Mouse (Mus musculus) heart, embryonic 14.5 days (tissue): ENCODE data around the gene Pink1. TPM values are rescaled to one million over a fixed set of nuclear protein-coding genes. Genes with fewer than 3 reads are reported as not detected.

ENCODE experiments used
- ATAC-seq: fragments of 200-750 bp; cut with Nextera tagmentation; 2 replicates; pipeline ENCODE4 v1.8.0; 2017; ENCODE audit warnings: low read depth, moderate TSS enrichment; ENCODE audit not compliant: insufficient number of reproducible peaks, insufficient read depth, low FRiP score
- H3K27ac ChIP-seq, 2 experiments: fragments of 200-500 bp in 1 of 2; fragments of 300-500 bp in 1 of 2; sonication (generic) in 1 of 2; replicated peaks in 1 of 2; 2 replicates each; pipeline ENCODE4 v1.5.1; 2012 to 2014; ENCODE audit warnings: low read depth in 2 of 2, low read length in 2 of 2, control low read depth in 1 of 2, mild to moderate bottlenecking in 1 of 2, mixed read lengths in 1 of 2; ENCODE audit not compliant: control insufficient read depth in 1 of 2, insufficient read depth in 1 of 2
- H3K27me3 ChIP-seq: fragments of 300-500 bp; sonication (generic); 2 replicates; pipeline ENCODE4 v1.6.1; 2014; ENCODE audit warnings: mild to moderate bottlenecking, low read length, control low read depth; ENCODE audit not compliant: control insufficient read depth, insufficient read depth
- H3K36me3 ChIP-seq: fragments of 300-500 bp; sonication (generic); 2 replicates; pipeline ENCODE4 v1.6.1; 2014; ENCODE audit warnings: mild to moderate bottlenecking, control low read depth, low read length, mixed read lengths; ENCODE audit not compliant: control insufficient read depth, insufficient read depth
- H3K4me1 ChIP-seq, 2 experiments: fragments of 200-500 bp in 1 of 2; fragments of 300-500 bp in 1 of 2; sonication (generic) in 1 of 2; 2 replicates each; pipeline ENCODE4 v1.6.1; 2012 to 2014; ENCODE audit warnings: low read length in 2 of 2, control low read depth in 1 of 2, mixed read lengths in 1 of 2; ENCODE audit not compliant: control insufficient read depth in 2 of 2, insufficient read depth in 2 of 2
- H3K4me2 ChIP-seq: fragments of 300-500 bp; sonication (generic); 2 replicates; pipeline ENCODE4 v1.6.1; 2014; ENCODE audit warnings: mild to moderate bottlenecking, low read length
- H3K4me3 ChIP-seq, 2 experiments: fragments of 200-500 bp in 1 of 2; fragments of 300-500 bp in 1 of 2; sonication (generic) in 1 of 2; 2 replicates each; pipeline ENCODE4 v1.5.1; 2012 to 2014; ENCODE audit warnings: low read length in 2 of 2, mild to moderate bottlenecking in 2 of 2, control low read depth in 1 of 2, low read depth in 1 of 2, moderate library complexity in 1 of 2; ENCODE audit not compliant: control insufficient read depth in 1 of 2, insufficient read depth in 1 of 2
- H3K9ac ChIP-seq: fragments of 300-500 bp; sonication (generic); 2 replicates; pipeline ENCODE4 v1.6.1; 2014; ENCODE audit warnings: mild to moderate bottlenecking, low read length
- H3K9me3 ChIP-seq: fragments of 300-500 bp; sonication (generic); 2 replicates; pipeline ENCODE4 v1.6.1; 2016; ENCODE audit warnings: low read length, control low read depth; ENCODE audit not compliant: control insufficient read depth
- WGBS: fragments of 180-500 bp; shearing (Covaris S2); extraction: QIAGEN DNeasy Blood & Tissue Kit; methylation state at CpG from one replicate; pipeline ENCODE4 v1.1.7; 2014; 5-methylcytosine and 5-hydroxymethylcytosine counted together
- polyA plus RNA-seq: library from polyadenylated mRNA; unstranded; fragments of >200 nt; fragmentation: Nextera tagmentation; extraction: Ambion mirVana; gene quantifications from 2 replicates; pipeline ENCODE4 v1.2.1, GENCODE M21; 2014

Pink1 gene
- polyA plus RNA-seq, 1 experiment from 2014 or later = 50.9 TPM

- Histone ChIP-seq H3K27ac (no peak overlapping the region), H3K9ac (no peak overlapping the region), H3K4me3 (no peak overlapping the region), H3K4me1 (peaks cover 0 to 5% of the 10 kb centered on the region in 2 experiments; a peak in 1 of 4 replicates), H3K27me3 (no peaks in the 10 kb centered on the region; the same call in 1 of the 2 replicates), H3K4me2 (no peak overlapping the region), H3K9me3 (no peaks in the 10 kb centered on the region), H3K36me3 (no peaks in the 10 kb centered on the region)
- no peak for ATAC-seq
- WGBS = 85% methylated on average over 7 of the region's 7 CpGs
Observed at GRCm38 (mm10) chr4:138362883-138363282, 36.8 kb upstream of the Pink1 start.

- Histone ChIP-seq H3K4me1 (no peaks in the 10 kb centered on the region; a peak in 1 of 4 replicates), H3K4me2 (no peak overlapping the region), H3K9ac (0 out of 2 replicates have a peak overlapping the region, but pooled peaks have one; percentile 11), H3K4me3 (no peak overlapping the region), H3K27me3 (no peaks in the 10 kb centered on the region; the same call in 1 of the 2 replicates), H3K27ac (no peak overlapping the region), H3K9me3 (no peaks in the 10 kb centered on the region), H3K36me3 (no peaks in the 10 kb centered on the region)
- WGBS = 17% methylated on average over 11 of the region's 11 CpGs
- ATAC-seq = no peak
Observed at GRCm38 (mm10) chr4:138361370-138361821, 35.3 kb upstream of the Pink1 start.

GRCm38 (mm10) chr4:138358176-138358575, 32.1 kb upstream of the Pink1 start:
- H3K27ac ChIP-seq = no peak overlapping the region
- ATAC-seq = no peak
- no peaks in the 10 kb centered on the region for H3K36me3 ChIP-seq
- H3K4me1 ChIP-seq = peaks cover 0 to 4% of the 10 kb centered on the region in 2 experiments; a peak in 2 of 4 replicates
- no peak overlapping the region for H3K4me3 ChIP-seq
- WGBS = 77% methylated on average over 3 of the region's 3 CpGs
- H3K4me2 ChIP-seq = no peak overlapping the region
- no peak overlapping the region for H3K9ac ChIP-seq
- no peaks in the 10 kb centered on the region for H3K9me3 ChIP-seq
- no peaks in the 10 kb centered on the region; the same call in 1 of the 2 replicates for H3K27me3 ChIP-seq

- Histone ChIP-seq H3K27me3 (no peaks in the 10 kb centered on the region), H3K27ac (no peak overlapping the region), H3K9ac (no peak overlapping the region), H3K4me2 (no peak overlapping the region), H3K36me3 (no peaks in the 10 kb centered on the region), H3K9me3 (no peaks in the 10 kb centered on the region), H3K4me1 (peaks cover 0 to 4% of the 10 kb centered on the region in 2 experiments; a peak in 2 of 4 replicates), H3K4me3 (no peak overlapping the region)
- ATAC-seq = no peak
- 86% methylated on average over 12 of the region's 12 CpGs for WGBS
Observed at GRCm38 (mm10) chr4:138356551-138356950, 30.4 kb upstream of the Pink1 start.

- no peaks in the 10 kb centered on the region for H3K27me3 ChIP-seq
- no peak for ATAC-seq
- WGBS = 77% methylated on average over 8 of the region's 8 CpGs
Observed at GRCm38 (mm10) chr4:138356141-138356540, 30.0 kb upstream of the Pink1 start.

GRCm38 (mm10) chr4:138355496-138355895, 29.4 kb upstream of the Pink1 start:
- H3K4me3 ChIP-seq = no peak overlapping the region
- no peak overlapping the region for H3K27ac ChIP-seq
- peaks cover 0 to 4% of the 10 kb centered on the region in 2 experiments; a peak in 2 of 4 replicates for H3K4me1 ChIP-seq
- H3K36me3 ChIP-seq = no peaks in the 10 kb centered on the region
- no peaks in the 10 kb centered on the region for H3K9me3 ChIP-seq
- no peak for ATAC-seq
- H3K4me2 ChIP-seq = no peak overlapping the region
- H3K9ac ChIP-seq = no peak overlapping the region
- no peaks in the 10 kb centered on the region for H3K27me3 ChIP-seq
- 53% methylated on average over 2 of the region's 2 CpGs for WGBS

More at GRCm38 (mm10) chr4:138356141-138356540, 30.0 kb upstream of the Pink1 start:
- Histone ChIP-seq H3K27ac (no peak overlapping the region), H3K4me1 (peaks cover 0 to 4% of the 10 kb centered on the region in 2 experiments; a peak in 2 of 4 replicates), H3K9me3 (no peaks in the 10 kb centered on the region), H3K9ac (no peak overlapping the region), H3K4me3 (no peak overlapping the region), H3K36me3 (no peaks in the 10 kb centered on the region), H3K4me2 (no peak overlapping the region)

- no peak overlapping the region for H3K4me2 ChIP-seq
- no peak overlapping the region for H3K27ac ChIP-seq
- peak; percentile 26; the same call in 1 of the 2 replicates for ATAC-seq
- H3K4me1 ChIP-seq = peaks cover 0 to 4% of the 10 kb centered on the region in 2 experiments; a peak in 2 of 4 replicates
- no peaks in the 10 kb centered on the region for H3K27me3 ChIP-seq
- no peaks in the 10 kb centered on the region for H3K9me3 ChIP-seq
- H3K36me3 ChIP-seq = no peaks in the 10 kb centered on the region
- H3K4me3 ChIP-seq = no peak overlapping the region
- WGBS = 60% methylated on average over 10 of the region's 10 CpGs
- H3K9ac ChIP-seq = no peak overlapping the region
Observed at GRCm38 (mm10) chr4:138353438-138354171, 27.5 kb upstream of the Pink1 start.
